Mouse (Mus musculus) midbrain, embryonic 15.5 days (tissue): Measurements from ENCODE around the gene Scfd2. TPM values are rescaled to one million over a fixed set of nuclear protein-coding genes. Genes with fewer than 3 reads are reported as not detected.

Experiments used
- ATAC-seq: fragments of 200-750 bp; cut with Nextera tagmentation; replicated peaks from 2 replicates; pipeline ENCODE4 v1.8.0; 2017; ENCODE audit warnings: moderate TSS enrichment
- H3K27ac ChIP-seq: fragments of 300-500 bp; sonication (generic); 2 replicates; pipeline ENCODE4 v1.5.1; 2015; ENCODE audit warnings: mild to moderate bottlenecking, inconsistent platforms
- H3K27me3 ChIP-seq: fragments of 300-500 bp; sonication (generic); replicated peaks from 2 replicates; pipeline ENCODE4 v1.6.1; 2015; ENCODE audit warnings: inconsistent platforms
- H3K36me3 ChIP-seq: fragments of 300-500 bp; sonication (generic); replicated peaks from 2 replicates; pipeline ENCODE4 v1.6.1; 2015; ENCODE audit warnings: inconsistent platforms
- H3K4me1 ChIP-seq: fragments of 300-500 bp; sonication (generic); 2 replicates; pipeline ENCODE4 v1.6.1; 2015; ENCODE audit warnings: inconsistent platforms
- H3K4me2 ChIP-seq: fragments of 300-500 bp; sonication (generic); 2 replicates; pipeline ENCODE4 v1.6.1; 2015; ENCODE audit warnings: inconsistent platforms, mild to moderate bottlenecking, moderate library complexity
- H3K4me3 ChIP-seq: fragments of 300-500 bp; sonication (generic); 2 replicates; pipeline ENCODE4 v1.5.1; 2015; ENCODE audit warnings: mild to moderate bottlenecking, inconsistent platforms
- H3K9ac ChIP-seq: fragments of 300-500 bp; sonication (generic); 2 replicates; pipeline ENCODE4 v1.6.1; 2015; ENCODE audit warnings: mild to moderate bottlenecking, inconsistent platforms
- H3K9me3 ChIP-seq: fragments of 300-500 bp; sonication (generic); 2 replicates; pipeline ENCODE4 v1.6.1; 2016; ENCODE audit warnings: inconsistent platforms
- WGBS: fragments of 180-500 bp; shearing (Covaris S2); methylation state at CpG from one replicate; pipeline ENCODE4 v1.1.7; 2015; ENCODE audit warnings: mixed read lengths; 5-methylcytosine and 5-hydroxymethylcytosine counted together
- polyA plus RNA-seq: library from polyadenylated mRNA; unstranded; fragments of >200 nt; fragmentation: Nextera tagmentation; extraction: Ambion mirVana; gene quantifications from 2 replicates; pipeline ENCODE4 v1.2.1, GENCODE M21; 2015

The Scfd2 gene
- polyA plus RNA-seq, 1 experiment from 2014 or later: 20.0 TPM

GRCm38 (mm10) chr5:74278428-74278827 is 253.1 kb downstream of the Scfd2 start:
- no peaks in the 10 kb centered on the region for H3K36me3 ChIP-seq
- no peaks in the 10 kb centered on the region; the same call in 1 of the 2 replicates for H3K27me3 ChIP-seq
- H3K4me2 ChIP-seq: no peak overlapping the region
- H3K4me1 ChIP-seq: no peaks in the 10 kb centered on the region
- no peak overlapping the region for H3K27ac ChIP-seq
- no peak for ATAC-seq
- no peak overlapping the region for H3K9ac ChIP-seq
- 75% methylated on average over 7 of the region's 7 CpGs for WGBS
- H3K4me3 ChIP-seq: no peak overlapping the region
- H3K9me3 ChIP-seq: no peaks in the 10 kb centered on the region

- Histone ChIP-seq H3K4me3 (no peak overlapping the region), H3K4me2 (no peak overlapping the region), H3K4me1 (no peaks in the 10 kb centered on the region), H3K9ac (no peak overlapping the region), H3K27me3 (no peaks in the 10 kb centered on the region; the same call in 1 of the 2 replicates), H3K36me3 (no peaks in the 10 kb centered on the region), H3K27ac (no peak overlapping the region), H3K9me3 (no peaks in the 10 kb centered on the region)
- ATAC-seq: peak; percentile 86
- 16% methylated on average over 3 of the region's 3 CpGs for WGBS
These were observed 253.8 kb downstream of the Scfd2 start for GRCm38 (mm10) chr5:74277712-74278111.

GRCm38 (mm10) chr5:74277216-74277615 is 254.3 kb downstream of the Scfd2 start:
- H3K27me3 ChIP-seq: no peaks in the 10 kb centered on the region; the same call in 1 of the 2 replicates
- WGBS: 97% methylated on average over 5 of the region's 5 CpGs
- H3K4me3 ChIP-seq: no peak overlapping the region
- no peaks in the 10 kb centered on the region for H3K4me1 ChIP-seq
- no peak overlapping the region for H3K9ac ChIP-seq
- H3K27ac ChIP-seq: no peak overlapping the region
- ATAC-seq: peak; percentile 54
- H3K36me3 ChIP-seq: no peaks in the 10 kb centered on the region
- no peak overlapping the region for H3K4me2 ChIP-seq
- H3K9me3 ChIP-seq: no peaks in the 10 kb centered on the region

DNA sequence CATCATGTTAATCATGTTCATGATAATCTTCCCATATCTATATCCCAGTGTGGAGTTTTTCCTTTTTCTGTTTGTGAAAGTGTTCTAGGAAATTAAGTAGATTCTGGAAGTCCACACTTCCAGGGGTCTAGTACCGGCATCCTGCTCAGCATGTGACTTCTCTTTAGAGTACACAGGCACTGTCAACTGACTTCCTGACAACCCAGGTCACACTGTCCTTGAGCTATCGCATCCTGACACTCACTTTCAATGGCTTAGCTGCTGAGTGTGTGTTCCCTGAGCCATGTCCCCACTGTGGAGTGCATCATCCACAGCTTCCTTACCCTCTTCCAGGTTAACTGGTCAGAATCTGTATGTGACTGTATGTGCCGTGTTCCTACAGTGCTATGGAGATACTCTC is 258.2 kb downstream of the Scfd2 start:
- no peak overlapping the region for H3K9ac ChIP-seq
- 0 out of 2 replicates have a peak, but pooled peaks have one; percentile 16 for ATAC-seq
- H3K4me1 ChIP-seq: no peaks in the 10 kb centered on the region
- no peaks in the 10 kb centered on the region for H3K36me3 ChIP-seq
- H3K9me3 ChIP-seq: no peaks in the 10 kb centered on the region
- H3K4me3 ChIP-seq: no peak overlapping the region
- H3K4me2 ChIP-seq: no peak overlapping the region
- H3K27ac ChIP-seq: no peak overlapping the region
- WGBS: 80% methylated on average over 3 of the region's 3 CpGs
- H3K27me3 ChIP-seq: no peaks in the 10 kb centered on the region; the same call in 1 of the 2 replicates

- H3K27me3 ChIP-seq: no peaks in the 10 kb centered on the region
- H3K9me3 ChIP-seq: no peaks in the 10 kb centered on the region
- no peak overlapping the region for H3K4me2 ChIP-seq
- H3K27ac ChIP-seq: no peak overlapping the region
- H3K4me1 ChIP-seq: no peaks in the 10 kb centered on the region
- no peak overlapping the region for H3K4me3 ChIP-seq
- no peak for ATAC-seq
- WGBS: 66% methylated on average over 5 of the region's 5 CpGs
- no peaks in the 10 kb centered on the region for H3K36me3 ChIP-seq
- no peak overlapping the region for H3K9ac ChIP-seq
These were observed 263.7 kb downstream of the Scfd2 start for GRCm38 (mm10) chr5:74267736-74268369.

- 83% methylated on average over 1 of the region's 1 CpGs for WGBS
- H3K27ac ChIP-seq: no peak overlapping the region
- H3K4me3 ChIP-seq: no peak overlapping the region
- H3K9ac ChIP-seq: no peak overlapping the region
- H3K27me3 ChIP-seq: no peaks in the 10 kb centered on the region
- H3K36me3 ChIP-seq: no peaks in the 10 kb centered on the region
- ATAC-seq: no peak
- no peak overlapping the region for H3K4me2 ChIP-seq
- H3K4me1 ChIP-seq: no peaks in the 10 kb centered on the region
- H3K9me3 ChIP-seq: no peaks in the 10 kb centered on the region
These were observed 264.4 kb downstream of the Scfd2 start for GRCm38 (mm10) chr5:74267196-74267595.

DNA sequence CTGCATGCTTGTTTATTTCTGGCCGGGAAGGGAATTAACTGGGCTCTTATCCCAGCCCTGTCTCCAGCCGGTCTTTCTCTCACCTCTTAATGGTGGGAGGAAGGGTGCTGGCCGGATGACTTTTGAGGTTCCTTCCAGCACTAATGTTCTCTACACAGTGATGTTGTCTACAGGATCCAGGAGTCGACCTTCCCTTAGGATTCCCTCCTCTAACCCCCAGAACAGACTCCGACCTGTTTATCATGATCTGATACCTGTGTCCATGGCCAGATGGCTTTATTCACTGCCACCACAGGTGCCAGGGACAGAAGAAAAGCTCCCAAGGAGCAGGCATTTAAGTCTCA is 265.1 kb downstream of the Scfd2 start:
- no peak overlapping the region for H3K27ac ChIP-seq
- H3K9ac ChIP-seq: no peak overlapping the region
- no peaks in the 10 kb centered on the region for H3K4me1 ChIP-seq
- no peak overlapping the region for H3K4me2 ChIP-seq
- WGBS: 67% methylated on average over 5 of the region's 5 CpGs
- no peak for ATAC-seq
- no peaks in the 10 kb centered on the region for H3K27me3 ChIP-seq
- H3K4me3 ChIP-seq: no peak overlapping the region
- no peaks in the 10 kb centered on the region for H3K9me3 ChIP-seq
- no peaks in the 10 kb centered on the region for H3K36me3 ChIP-seq

DNA sequence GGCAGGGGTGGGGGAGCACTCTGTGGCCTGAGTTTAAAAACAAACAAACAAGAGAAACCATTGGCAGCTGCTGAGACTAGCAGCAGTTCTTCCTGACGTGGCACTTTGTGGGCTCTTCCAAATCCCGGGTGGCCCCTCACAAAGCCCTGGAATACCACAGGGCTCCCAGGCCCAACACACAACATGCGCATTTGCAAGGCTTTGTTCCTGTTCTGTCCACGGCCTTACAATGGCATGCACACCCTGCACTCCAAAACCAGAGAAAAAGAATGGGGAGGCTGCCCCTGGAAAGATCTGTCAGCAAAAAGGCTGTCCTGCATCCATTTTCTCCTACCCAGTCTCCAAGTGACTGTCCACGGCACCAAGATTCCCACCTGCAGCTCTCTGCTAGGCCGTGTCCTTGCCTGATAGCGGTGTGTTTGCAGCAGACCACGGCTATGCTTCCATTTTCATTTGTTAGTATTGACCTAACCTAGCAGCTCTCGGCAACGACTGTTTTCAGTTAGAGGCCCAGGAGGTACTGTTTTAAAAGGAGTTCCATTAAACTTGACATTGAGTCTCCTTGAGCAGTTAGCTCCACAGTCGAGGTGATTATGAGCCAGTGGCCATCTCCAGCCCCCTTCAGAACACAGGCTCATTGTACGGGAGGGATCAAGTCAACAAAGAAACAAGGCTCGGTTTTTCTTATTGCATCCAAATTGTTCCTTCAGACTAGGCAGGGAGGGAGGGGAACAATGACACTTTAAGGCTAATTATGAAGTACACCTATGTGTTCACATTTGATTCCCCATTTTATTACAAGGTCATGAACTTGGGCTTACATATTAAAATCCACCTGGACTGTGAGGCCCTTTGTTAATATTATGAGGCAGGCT is 265.7 kb downstream of the Scfd2 start:
- no peaks in the 10 kb centered on the region for H3K9me3 ChIP-seq
- no peaks in the 10 kb centered on the region for H3K36me3 ChIP-seq
- ATAC-seq: no peak
- no peak overlapping the region for H3K4me2 ChIP-seq
- no peaks in the 10 kb centered on the region for H3K4me1 ChIP-seq
- WGBS: 46% methylated on average over 13 of the region's 13 CpGs
- H3K27me3 ChIP-seq: no peaks in the 10 kb centered on the region
- no peak overlapping the region for H3K9ac ChIP-seq
- H3K4me3 ChIP-seq: no peak overlapping the region
- H3K27ac ChIP-seq: no peak overlapping the region

DNA sequence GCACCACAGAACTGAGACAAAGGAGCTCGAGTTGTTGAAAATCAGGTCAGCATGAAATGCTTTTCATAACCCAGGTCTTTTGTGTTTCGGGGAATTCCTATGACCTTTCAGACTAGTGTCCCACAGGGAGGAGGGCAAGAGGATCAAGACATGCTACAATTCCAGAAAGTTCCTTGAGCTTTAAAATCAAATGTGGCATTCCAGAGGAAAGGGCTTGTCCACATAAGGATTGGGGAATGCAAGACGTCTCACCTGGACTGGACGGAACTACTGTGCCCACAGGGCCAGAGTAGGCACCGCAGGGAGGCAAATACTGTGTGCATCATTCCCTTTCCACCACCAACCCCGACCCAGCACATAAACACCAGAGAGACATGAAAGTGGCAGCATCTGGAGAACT is 266.4 kb downstream of the Scfd2 start:
- Histone ChIP-seq H3K36me3 (no peaks in the 10 kb centered on the region), H3K4me2 (no peak overlapping the region), H3K27ac (no peak overlapping the region), H3K9ac (no peak overlapping the region), H3K9me3 (no peaks in the 10 kb centered on the region), H3K4me1 (0 out of 2 replicates have a peak, but pooled peaks cover 5% of the 10 kb centered on the region), H3K27me3 (no peaks in the 10 kb centered on the region), H3K4me3 (no peak overlapping the region)
- WGBS: 63% methylated on average over 6 of the region's 6 CpGs
- no peak for ATAC-seq

DNA sequence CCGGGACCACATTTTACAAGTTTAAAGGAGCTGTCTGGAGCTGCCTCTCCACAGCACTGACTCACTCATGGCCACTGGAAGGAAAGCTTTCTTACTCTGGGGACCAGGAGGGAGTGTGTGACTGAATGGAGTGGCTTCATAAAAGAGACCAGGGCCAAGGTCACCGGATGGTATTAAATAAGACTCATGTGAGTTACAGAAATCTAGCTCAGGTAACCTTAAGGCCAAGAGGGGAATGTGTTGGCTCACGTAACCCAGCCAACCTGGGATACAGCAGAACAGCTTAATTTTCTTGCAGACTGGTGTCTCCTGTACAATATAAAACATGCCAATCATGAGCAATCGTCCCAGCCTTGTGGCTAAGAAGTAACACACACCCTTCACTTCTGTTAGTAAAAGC is 267.0 kb downstream of the Scfd2 start:
- Histone ChIP-seq H3K4me2 (no peak overlapping the region), H3K9me3 (no peaks in the 10 kb centered on the region), H3K9ac (no peak overlapping the region), H3K4me3 (no peak overlapping the region), H3K27ac (no peak overlapping the region), H3K4me1 (0 out of 2 replicates have a peak, but pooled peaks cover 5% of the 10 kb centered on the region), H3K36me3 (no peaks in the 10 kb centered on the region), H3K27me3 (no peaks in the 10 kb centered on the region)
- ATAC-seq: no peak
- 84% methylated on average over 4 of the region's 4 CpGs for WGBS

DNA sequence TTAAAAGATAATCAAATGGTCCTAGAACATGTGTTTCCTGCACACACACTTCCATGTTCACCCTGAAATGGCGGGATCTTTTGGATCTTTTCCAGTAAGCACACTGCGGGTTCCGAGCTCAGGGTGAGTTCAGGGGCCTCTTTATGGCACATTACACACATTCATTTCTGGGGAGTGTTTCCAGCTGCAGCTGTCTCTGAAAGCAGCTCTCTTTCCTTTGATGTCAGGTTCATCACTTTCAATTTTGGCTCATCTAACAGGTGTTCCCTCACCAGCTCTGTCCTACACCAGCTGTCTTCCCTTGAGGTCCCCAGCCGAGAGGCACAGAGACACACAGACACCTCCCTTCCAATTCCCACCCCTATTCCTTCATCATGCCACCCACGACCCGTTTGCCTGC is 270.5 kb downstream of the Scfd2 start:
- Histone ChIP-seq H3K9ac (no peak overlapping the region), H3K4me2 (no peak overlapping the region), H3K27me3 (no peaks in the 10 kb centered on the region), H3K9me3 (no peaks in the 10 kb centered on the region), H3K4me3 (no peak overlapping the region), H3K36me3 (no peaks in the 10 kb centered on the region), H3K27ac (no peak overlapping the region), H3K4me1 (0 out of 2 replicates have a peak, but pooled peaks cover 5% of the 10 kb centered on the region)
- no peak for ATAC-seq
- 51% methylated on average over 6 of the region's 6 CpGs for WGBS

- Histone ChIP-seq H3K9ac (no peak overlapping the region), H3K27ac (no peak overlapping the region), H3K4me1 (0 out of 2 replicates have a peak, but pooled peaks cover 5% of the 10 kb centered on the region), H3K4me2 (no peak overlapping the region), H3K27me3 (no peaks in the 10 kb centered on the region), H3K4me3 (no peak overlapping the region), H3K36me3 (no peaks in the 10 kb centered on the region), H3K9me3 (no peaks in the 10 kb centered on the region)
- 54% methylated on average over 9 of the region's 9 CpGs for WGBS
- ATAC-seq: no peak
These were observed 271.2 kb downstream of the Scfd2 start for GRCm38 (mm10) chr5:74260378-74260809.
